Mouse (Mus musculus): ENCODE measurements at regions not wholly inside any gene's neighbourhood (a gene's known extent, or its start where the extent isn't known, plus 50 kb on each side); places are given as distances from the start of the nearest gene placed in this dataset.

DNA sequence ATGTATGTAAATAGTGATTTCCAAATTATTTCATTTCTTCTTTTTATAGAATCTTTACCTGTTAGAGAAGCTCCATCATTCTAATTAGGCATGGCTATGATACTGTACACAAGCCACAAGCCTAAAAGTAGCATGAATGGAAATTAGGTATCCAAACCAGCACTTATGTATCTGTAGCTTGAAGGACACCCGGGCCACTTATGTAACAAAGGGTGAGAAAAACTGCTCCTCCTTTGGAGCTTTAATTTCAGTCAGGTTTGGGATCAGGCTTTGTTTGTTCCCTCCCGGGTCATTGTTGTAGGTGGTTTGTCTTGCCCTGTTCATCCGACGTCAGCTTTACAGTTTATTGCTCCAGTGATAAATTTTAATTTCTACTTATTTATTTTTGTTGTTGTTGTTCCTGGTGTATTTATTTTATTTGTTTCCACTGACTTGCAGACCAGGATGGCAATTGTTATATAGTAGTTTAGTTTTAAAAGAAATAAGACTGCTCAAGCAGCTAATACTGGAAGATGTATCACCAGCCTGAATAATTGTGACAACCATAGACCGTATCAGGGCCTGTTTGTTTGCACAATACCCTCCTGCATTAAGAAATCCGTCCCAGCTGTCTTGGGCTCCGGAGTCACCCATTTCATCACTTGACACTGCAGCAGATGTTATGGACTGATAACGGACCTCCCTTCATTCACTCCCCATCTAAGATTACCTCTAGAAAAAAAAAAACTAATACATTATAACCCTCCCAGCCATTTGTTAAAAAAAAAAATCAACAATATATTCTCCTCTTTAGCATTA, 1181.7 kb upstream of the Celf2 start:
- no peak for ATAC-seq (ENCODE audit: low read depth)
- no peaks in the 10 kb centered on the region for H3K4me1 ChIP-seq (ENCODE audit: control insufficient read depth, low read depth, low read length)
- no peaks in the 10 kb centered on the region for H3K27me3 ChIP-seq (ENCODE audit: control insufficient read depth, insufficient read depth, low read depth, low read length)
- no peak overlapping the region for H3K4me2 ChIP-seq (ENCODE audit: low read depth, low read length)
- no peaks in the 10 kb centered on the region for H3K9me3 ChIP-seq (replicated peaks; ENCODE audit: control insufficient read depth, low read length)
- H3K9ac ChIP-seq (ENCODE audit: low read depth, low read length): no peak overlapping the region
- no peaks in the 10 kb centered on the region for H3K36me3 ChIP-seq (ENCODE audit: control insufficient read depth, insufficient read depth)
- H3K27ac ChIP-seq (ENCODE audit: low read length): no peak overlapping the region
- H3K4me3 ChIP-seq (ENCODE audit: low read depth, low read length): no peak overlapping the region
- 38% methylated on average over 8 of the region's 8 CpGs for WGBS (ENCODE audit: insufficient replicate concordance)

DNA sequence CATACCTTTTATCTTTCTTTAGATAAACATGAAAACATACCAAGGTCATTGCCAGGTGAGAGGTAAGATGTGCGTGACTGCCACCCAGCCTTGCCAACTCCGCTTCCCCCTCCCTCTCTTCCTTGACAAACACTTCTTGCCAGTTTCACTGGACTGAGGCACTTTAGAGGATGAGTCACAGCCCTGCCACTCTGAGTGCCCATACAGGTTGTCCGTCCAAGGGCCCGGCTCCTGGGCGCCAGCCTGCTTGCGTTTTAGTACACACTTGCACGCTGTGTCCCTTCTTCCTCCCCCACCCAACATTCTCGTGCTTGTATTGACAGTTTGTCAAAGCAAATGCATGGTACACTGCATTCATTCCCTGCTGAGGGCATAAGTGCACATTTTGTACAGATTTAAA, 1151.7 kb upstream of the 4930412O13Rik start:
- no peak overlapping the region for H3K4me3 ChIP-seq (ENCODE audit: low read depth, low read length)
- H3K4me2 ChIP-seq (ENCODE audit: low read depth, low read length): no peak overlapping the region
- H3K27ac ChIP-seq (ENCODE audit: low read length): no peak overlapping the region
- 60% methylated on average over 8 of the region's 8 CpGs for WGBS (ENCODE audit: insufficient replicate concordance)
- no peak overlapping the region for H3K9ac ChIP-seq (ENCODE audit: low read depth, low read length)
- no peaks in the 10 kb centered on the region for H3K27me3 ChIP-seq (ENCODE audit: control insufficient read depth, insufficient read depth, low read depth, low read length)
- ATAC-seq (ENCODE audit: low read depth): no peak
- no peaks in the 10 kb centered on the region for H3K9me3 ChIP-seq (replicated peaks; ENCODE audit: control insufficient read depth, low read length)
- H3K4me1 ChIP-seq (ENCODE audit: control insufficient read depth, low read depth, low read length): no peaks in the 10 kb centered on the region
- H3K36me3 ChIP-seq (ENCODE audit: control insufficient read depth, insufficient read depth): no peaks in the 10 kb centered on the region

DNA sequence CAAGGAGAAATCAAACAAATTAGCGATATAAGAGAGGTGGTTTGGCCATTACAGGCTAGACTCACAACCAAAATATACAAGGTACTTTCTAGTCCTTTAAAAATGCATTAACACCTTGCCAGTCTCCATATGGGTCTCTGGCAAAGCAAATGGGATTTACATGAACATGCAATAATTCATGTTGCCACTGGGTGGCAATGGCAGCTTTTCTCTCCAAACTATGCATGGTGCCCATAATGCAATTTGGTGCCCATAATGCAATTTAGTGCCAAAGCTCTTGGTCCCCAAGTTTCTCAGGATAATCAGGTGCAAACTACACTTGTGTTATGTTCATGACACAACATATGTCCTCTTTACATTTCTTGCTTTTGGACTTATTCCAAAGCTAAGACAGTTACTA, 1126.9 kb upstream of the 4930412O13Rik start:
- no peaks in the 10 kb centered on the region for H3K4me1 ChIP-seq (ENCODE audit: control insufficient read depth, low read depth, low read length)
- 9% methylated on average over 1 of the region's 1 CpGs for WGBS (ENCODE audit: insufficient replicate concordance)
- H3K9me3 ChIP-seq (replicated peaks; ENCODE audit: control insufficient read depth, low read length): no peaks in the 10 kb centered on the region
- no peak overlapping the region for H3K9ac ChIP-seq (ENCODE audit: low read depth, low read length)
- no peak overlapping the region for H3K4me2 ChIP-seq (ENCODE audit: low read depth, low read length)
- no peak for ATAC-seq (ENCODE audit: low read depth)
- no peak overlapping the region for H3K27ac ChIP-seq (ENCODE audit: low read length)
- no peak overlapping the region for H3K4me3 ChIP-seq (ENCODE audit: low read depth, low read length)
- no peaks in the 10 kb centered on the region for H3K27me3 ChIP-seq (ENCODE audit: control insufficient read depth, insufficient read depth, low read depth, low read length)
- H3K36me3 ChIP-seq (ENCODE audit: control insufficient read depth, insufficient read depth): no peaks in the 10 kb centered on the region

DNA sequence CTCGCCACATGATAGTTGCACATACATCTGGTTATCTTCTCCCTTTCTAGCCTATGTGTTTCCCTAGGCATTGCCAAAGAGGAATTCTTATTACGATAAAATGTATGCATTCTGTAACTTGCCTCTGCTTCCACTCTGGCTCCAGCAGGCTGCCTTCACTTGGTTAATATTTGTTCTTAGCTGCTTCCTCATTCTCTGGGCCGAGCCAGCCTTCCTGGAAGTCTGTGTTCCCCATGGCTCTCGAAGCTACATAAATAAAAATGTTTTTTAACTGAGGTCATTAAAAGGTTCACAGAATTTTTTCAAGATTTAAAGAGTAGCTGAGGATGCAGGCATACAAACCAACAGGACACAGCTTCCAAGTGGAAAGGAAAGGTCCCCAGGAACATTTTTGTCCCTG, 1124.5 kb upstream of the 4930412O13Rik start:
- 17% methylated on average over 4 of the region's 4 CpGs for WGBS (ENCODE audit: insufficient replicate concordance)
- Histone ChIP-seq H3K4me2 (ENCODE audit: low read depth, low read length) (no peak overlapping the region), H3K27ac (ENCODE audit: low read length) (no peak overlapping the region), H3K4me1 (ENCODE audit: control insufficient read depth, low read depth, low read length) (no peaks in the 10 kb centered on the region), H3K27me3 (ENCODE audit: control insufficient read depth, insufficient read depth, low read depth, low read length) (no peaks in the 10 kb centered on the region), H3K36me3 (ENCODE audit: control insufficient read depth, insufficient read depth) (no peaks in the 10 kb centered on the region), H3K9me3 (replicated peaks; ENCODE audit: control insufficient read depth, low read length) (no peaks in the 10 kb centered on the region), H3K9ac (ENCODE audit: low read depth, low read length) (no peak overlapping the region), H3K4me3 (ENCODE audit: low read depth, low read length) (no peak overlapping the region)
- no peak for ATAC-seq (ENCODE audit: low read depth)

DNA sequence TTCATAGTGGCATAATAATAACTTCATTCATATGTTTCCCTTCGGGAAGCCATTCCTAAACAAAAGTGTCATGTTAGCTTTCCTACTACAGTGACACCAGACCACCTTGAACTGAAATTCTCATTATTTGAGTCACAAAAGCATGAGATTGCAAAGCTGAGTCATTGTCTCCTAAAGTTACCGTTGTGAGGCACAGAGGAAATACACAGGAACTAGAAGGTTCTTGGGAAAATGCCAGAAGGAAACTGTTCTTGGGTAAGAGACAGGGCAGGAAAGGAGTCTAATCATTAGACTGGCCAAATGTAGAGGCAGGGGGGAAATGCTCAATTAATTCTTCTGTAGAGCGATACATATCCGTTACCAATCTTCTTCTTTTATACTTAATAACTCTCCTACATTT, 1110.4 kb upstream of the 4930412O13Rik start:
- Histone ChIP-seq H3K4me2 (ENCODE audit: low read depth, low read length) (no peak overlapping the region), H3K27ac (ENCODE audit: low read length) (no peak overlapping the region), H3K9me3 (replicated peaks; ENCODE audit: control insufficient read depth, low read length) (no peaks in the 10 kb centered on the region), H3K4me3 (ENCODE audit: low read depth, low read length) (no peak overlapping the region), H3K36me3 (ENCODE audit: control insufficient read depth, insufficient read depth) (no peaks in the 10 kb centered on the region), H3K9ac (ENCODE audit: low read depth, low read length) (no peak overlapping the region), H3K27me3 (ENCODE audit: control insufficient read depth, insufficient read depth, low read depth, low read length) (no peaks in the 10 kb centered on the region), H3K4me1 (ENCODE audit: control insufficient read depth, low read depth, low read length) (no peaks in the 10 kb centered on the region)
- WGBS (ENCODE audit: insufficient replicate concordance): 44% methylated on average over 4 of the region's 4 CpGs
- ATAC-seq (ENCODE audit: low read depth): no peak

DNA sequence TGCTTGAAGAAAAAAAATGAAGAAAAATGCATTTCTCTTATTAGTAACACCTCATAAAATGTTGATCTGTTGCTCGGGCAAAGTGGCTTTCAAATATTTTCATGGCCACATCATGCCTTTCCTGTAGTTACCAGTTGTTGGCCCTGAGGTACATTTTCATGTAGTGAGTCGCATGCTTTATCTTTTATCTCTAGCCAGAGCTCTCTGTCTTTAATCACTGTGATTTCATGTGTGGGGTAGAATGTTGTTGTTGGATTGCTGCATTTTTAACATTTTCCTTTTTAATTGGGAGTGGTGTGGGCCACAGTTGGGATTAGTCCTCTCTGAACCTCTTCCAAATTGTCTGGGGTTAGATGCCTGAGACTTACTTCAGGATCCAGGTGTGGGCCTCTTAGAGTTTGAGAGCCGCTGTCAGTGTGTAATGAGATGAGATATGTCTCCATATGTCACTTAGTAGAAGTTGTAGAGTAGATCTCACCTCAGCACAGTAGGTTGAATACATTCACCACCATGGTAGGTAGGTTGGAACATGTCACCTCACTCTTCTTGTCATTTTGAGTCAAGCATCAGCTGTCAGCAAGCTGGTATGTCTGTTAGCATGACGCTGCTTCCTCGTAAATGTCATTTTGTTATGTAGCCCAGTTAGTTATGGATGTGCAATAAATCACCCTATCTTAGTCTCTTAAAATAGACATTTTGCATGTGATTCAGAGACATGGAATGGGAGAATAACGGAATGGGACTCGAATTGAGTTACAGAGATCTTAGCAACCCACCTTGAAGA, 1099.7 kb upstream of the 4930412O13Rik start:
- 61% methylated on average over 7 of the region's 7 CpGs for WGBS (ENCODE audit: insufficient replicate concordance)
- ATAC-seq (ENCODE audit: low read depth): no peak
- no peak overlapping the region for H3K4me3 ChIP-seq (ENCODE audit: low read depth, low read length)

DNA sequence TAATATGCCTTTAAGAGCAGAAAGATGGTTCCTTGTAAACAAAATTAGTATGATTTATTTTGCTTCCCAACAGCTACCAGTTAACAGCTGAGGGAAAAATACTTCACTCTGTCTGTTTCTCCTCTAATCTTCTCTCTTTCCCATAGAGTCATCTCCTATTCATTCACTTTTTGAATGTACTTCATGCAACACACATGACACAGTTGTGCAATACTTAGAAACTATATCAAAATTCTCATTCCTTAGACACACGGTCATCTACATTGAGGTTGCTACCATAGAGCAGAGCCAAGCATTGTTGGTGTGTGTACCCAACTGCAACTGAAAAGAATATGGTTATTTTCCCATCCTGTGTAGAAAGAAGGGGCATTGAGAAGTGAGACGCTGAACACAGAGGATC, 1098.8 kb upstream of the 4930412O13Rik start:
- no peak for ATAC-seq (ENCODE audit: low read depth)
- no peaks in the 10 kb centered on the region for H3K36me3 ChIP-seq (ENCODE audit: control insufficient read depth, insufficient read depth)
- no peaks in the 10 kb centered on the region for H3K9me3 ChIP-seq (replicated peaks; ENCODE audit: control insufficient read depth, low read length)
- 64% methylated on average over 2 of the region's 2 CpGs for WGBS (ENCODE audit: insufficient replicate concordance)
- H3K9ac ChIP-seq (ENCODE audit: low read depth, low read length): no peak overlapping the region
- no peak overlapping the region for H3K4me2 ChIP-seq (ENCODE audit: low read depth, low read length)
- H3K4me1 ChIP-seq (ENCODE audit: control insufficient read depth, low read depth, low read length): no peaks in the 10 kb centered on the region
- H3K27me3 ChIP-seq (ENCODE audit: control insufficient read depth, insufficient read depth, low read depth, low read length): no peaks in the 10 kb centered on the region
- no peak overlapping the region for H3K4me3 ChIP-seq (ENCODE audit: low read depth, low read length)
- H3K27ac ChIP-seq (ENCODE audit: low read length): no peak overlapping the region

More for the DNA sequence above, 1099.7 kb upstream of the 4930412O13Rik start:
- H3K4me2 ChIP-seq (ENCODE audit: low read depth, low read length): no peak overlapping the region
- no peak overlapping the region for H3K27ac ChIP-seq (ENCODE audit: low read length)
- H3K9ac ChIP-seq (ENCODE audit: low read depth, low read length): no peak overlapping the region
- H3K27me3 ChIP-seq (ENCODE audit: control insufficient read depth, insufficient read depth, low read depth, low read length): no peaks in the 10 kb centered on the region
- H3K4me1 ChIP-seq (ENCODE audit: control insufficient read depth, low read depth, low read length): no peaks in the 10 kb centered on the region
- no peaks in the 10 kb centered on the region for H3K9me3 ChIP-seq (replicated peaks; ENCODE audit: control insufficient read depth, low read length)
- no peaks in the 10 kb centered on the region for H3K36me3 ChIP-seq (ENCODE audit: control insufficient read depth, insufficient read depth)

DNA sequence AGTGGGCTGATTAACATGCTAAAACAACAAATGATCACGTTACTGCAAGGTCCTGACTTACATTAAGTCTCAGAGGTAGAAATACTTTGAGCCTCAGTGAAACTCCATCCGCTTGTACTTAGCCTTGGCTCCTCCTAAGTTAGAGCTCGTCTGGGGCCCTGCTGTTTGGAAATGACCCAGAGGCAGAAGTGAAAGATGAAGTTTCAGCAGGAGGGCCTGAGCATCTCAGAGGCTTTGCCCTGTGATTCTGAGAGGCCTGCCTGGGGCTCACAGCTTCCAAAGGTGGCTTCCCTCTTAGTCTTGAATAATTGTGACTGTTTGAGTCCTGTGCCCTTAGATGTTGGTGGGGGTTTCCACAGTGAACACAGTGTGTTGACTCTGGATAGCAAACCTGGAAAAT, 1079.0 kb upstream of the 4930412O13Rik start:
- 36% methylated on average over 3 of the region's 3 CpGs for WGBS (ENCODE audit: insufficient replicate concordance)
- H3K4me2 ChIP-seq (ENCODE audit: low read depth, low read length): no peak overlapping the region
- H3K4me3 ChIP-seq (ENCODE audit: low read depth, low read length): no peak overlapping the region
- H3K27ac ChIP-seq (ENCODE audit: low read length): no peak overlapping the region
- no peaks in the 10 kb centered on the region for H3K27me3 ChIP-seq (ENCODE audit: control insufficient read depth, insufficient read depth, low read depth, low read length)
- no peaks in the 10 kb centered on the region for H3K9me3 ChIP-seq (replicated peaks; ENCODE audit: control insufficient read depth, low read length)
- ATAC-seq (ENCODE audit: low read depth): no peak
- no peak overlapping the region for H3K9ac ChIP-seq (ENCODE audit: low read depth, low read length)
- no peaks in the 10 kb centered on the region for H3K4me1 ChIP-seq (ENCODE audit: control insufficient read depth, low read depth, low read length)
- no peaks in the 10 kb centered on the region for H3K36me3 ChIP-seq (ENCODE audit: control insufficient read depth, insufficient read depth)

DNA sequence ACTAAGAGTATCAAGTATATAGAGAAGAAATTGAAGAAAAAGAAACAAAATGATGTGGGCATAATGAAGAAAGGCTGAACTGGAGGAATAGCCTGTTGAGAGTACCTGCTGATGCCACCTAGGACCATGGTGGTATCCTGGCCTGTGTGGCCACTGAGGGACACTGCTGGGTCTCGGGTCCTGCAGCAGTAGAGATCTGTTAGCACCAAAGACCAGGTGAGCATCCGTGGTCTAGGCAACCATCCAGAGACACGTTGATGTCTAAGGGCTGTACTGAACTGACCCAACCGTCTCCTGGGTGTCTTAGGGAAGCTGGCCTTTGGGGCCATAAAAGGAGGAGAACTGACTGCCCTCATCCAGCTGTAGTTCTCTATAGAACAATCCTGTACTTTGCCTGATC, 1071.4 kb upstream of the 4930412O13Rik start:
- Histone ChIP-seq H3K9ac (ENCODE audit: low read depth, low read length) (no peak overlapping the region), H3K27ac (ENCODE audit: low read length) (no peak overlapping the region), H3K9me3 (replicated peaks; ENCODE audit: control insufficient read depth, low read length) (no peaks in the 10 kb centered on the region), H3K4me2 (ENCODE audit: low read depth, low read length) (no peak overlapping the region), H3K4me3 (ENCODE audit: low read depth, low read length) (no peak overlapping the region), H3K4me1 (ENCODE audit: control insufficient read depth, low read depth, low read length) (no peaks in the 10 kb centered on the region), H3K27me3 (ENCODE audit: control insufficient read depth, insufficient read depth, low read depth, low read length) (no peaks in the 10 kb centered on the region), H3K36me3 (ENCODE audit: control insufficient read depth, insufficient read depth) (no peaks in the 10 kb centered on the region)
- 65% methylated on average over 4 of the region's 4 CpGs for WGBS (ENCODE audit: insufficient replicate concordance)
- ATAC-seq (ENCODE audit: low read depth): no peak
